Mouse (Mus musculus): ENCODE data around the gene Itsn1. TPM values are rescaled to one million over a fixed set of nuclear protein-coding genes. Genes with fewer than 3 reads are reported as not detected.

Gene Itsn1
- total RNA-seq, 2 experiments from 2014 or later, result 126 to 146 TPM

DNA sequence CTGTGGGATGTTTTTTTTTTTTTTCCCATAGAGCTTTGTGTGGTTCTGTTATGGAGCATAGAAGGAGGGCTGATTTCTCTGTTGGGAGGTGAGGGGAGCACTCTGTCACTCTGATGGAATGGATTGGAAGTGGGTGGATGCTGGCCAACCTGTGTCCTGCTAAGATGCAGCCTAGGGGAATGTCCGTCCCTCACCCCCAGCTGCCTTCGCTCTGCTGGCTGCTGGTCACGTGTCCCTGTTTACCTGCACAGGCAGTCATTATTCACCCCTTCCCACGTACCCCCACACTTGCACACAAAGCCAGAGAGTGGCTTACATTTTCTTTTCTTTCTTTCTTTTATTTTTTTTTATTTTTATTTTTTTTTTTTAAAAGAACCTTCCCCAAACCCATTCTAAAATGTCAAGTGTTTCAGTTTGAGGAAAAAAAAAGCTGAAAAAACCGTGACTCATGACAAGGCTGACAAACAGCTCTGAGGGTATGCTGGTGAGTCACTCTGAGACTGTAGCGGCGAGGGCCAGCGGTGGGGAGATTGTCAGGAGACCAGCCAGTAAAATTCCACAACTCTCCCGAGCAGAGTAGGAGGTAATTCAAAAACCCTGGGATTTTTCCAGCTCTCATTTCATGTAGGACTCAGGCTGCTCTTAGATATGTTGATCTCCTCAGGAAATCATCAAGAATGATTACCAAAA is 233.3 kb downstream of the Itsn1 start:
- peak; percentile 76 for DNase-seq (ENCODE audit: low spot score in 2 of 2)
- intact Hi-C loops (cut with DNase I), result loop anchor here (10.0 kb wide), 1 partner anchor 92 kb away; the partner anchor contains the start of genes Gm49711, Mrps6 and Slc5a3

DNA sequence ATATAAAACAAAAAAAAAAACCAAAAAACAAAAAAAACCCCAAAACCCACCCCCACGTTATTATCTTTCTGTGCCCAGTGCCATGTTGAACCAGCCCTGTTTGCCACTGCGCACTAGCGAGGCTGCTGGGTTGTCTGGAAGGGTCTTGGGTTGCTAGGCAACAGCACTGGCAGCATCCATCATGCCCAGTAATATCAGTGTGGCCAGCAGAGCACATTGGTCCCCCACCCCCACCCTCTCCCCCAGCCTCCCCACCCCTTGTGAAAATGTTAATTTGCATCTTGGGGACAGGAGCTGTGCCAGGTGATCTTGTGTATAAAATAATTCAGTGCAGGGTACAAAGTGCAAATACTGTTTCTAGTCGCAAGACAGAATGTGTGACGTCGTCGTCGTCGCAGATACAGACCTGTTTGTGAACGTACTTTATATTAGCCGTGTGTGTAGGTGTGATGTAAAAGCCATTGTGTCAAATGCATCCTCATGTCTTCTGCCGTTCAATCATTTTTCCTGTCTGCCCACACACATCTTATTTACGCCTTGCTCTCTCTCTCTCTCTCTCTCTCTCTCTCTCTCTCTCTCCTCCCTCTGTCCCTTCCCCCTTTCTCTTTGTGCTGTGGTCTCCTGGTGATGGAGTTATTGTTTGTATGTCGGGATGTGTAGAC is 233.9 kb downstream of the Itsn1 start:
- DNase-seq (ENCODE audit: low spot score in 2 of 2), result peak in 1 of 2 experiments; percentile 40
- intact Hi-C loops (cut with DNase I), result loop anchor here (10.0 kb wide), 1 partner anchor 92 kb away; the partner anchor contains the start of genes Gm49711, Mrps6 and Slc5a3

DNA sequence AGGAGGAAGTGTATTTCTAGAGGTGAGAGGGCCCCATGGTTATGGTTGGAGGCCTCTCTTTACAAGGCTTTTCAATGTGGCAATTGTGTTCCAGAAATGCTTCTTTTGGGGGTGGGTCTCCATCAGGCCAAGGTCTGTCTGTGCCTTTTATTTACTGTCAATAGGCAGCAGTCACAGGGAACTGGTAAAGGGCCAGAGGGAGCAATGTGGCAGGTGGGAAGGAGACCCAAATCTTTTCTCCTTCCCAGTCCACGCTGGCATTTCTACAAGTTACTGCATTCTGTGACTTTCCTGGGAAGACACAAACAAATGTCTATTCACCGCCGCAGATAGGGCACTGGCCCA is 234.4 kb downstream of the Itsn1 start:
- no peak for DNase-seq (ENCODE audit: low spot score in 2 of 2)
- intact Hi-C loops (cut with DNase I), result loop anchor here (10.0 kb wide), 1 partner anchor 91 kb away; the partner anchor contains the start of genes Gm49711, Mrps6 and Slc5a3

DNA sequence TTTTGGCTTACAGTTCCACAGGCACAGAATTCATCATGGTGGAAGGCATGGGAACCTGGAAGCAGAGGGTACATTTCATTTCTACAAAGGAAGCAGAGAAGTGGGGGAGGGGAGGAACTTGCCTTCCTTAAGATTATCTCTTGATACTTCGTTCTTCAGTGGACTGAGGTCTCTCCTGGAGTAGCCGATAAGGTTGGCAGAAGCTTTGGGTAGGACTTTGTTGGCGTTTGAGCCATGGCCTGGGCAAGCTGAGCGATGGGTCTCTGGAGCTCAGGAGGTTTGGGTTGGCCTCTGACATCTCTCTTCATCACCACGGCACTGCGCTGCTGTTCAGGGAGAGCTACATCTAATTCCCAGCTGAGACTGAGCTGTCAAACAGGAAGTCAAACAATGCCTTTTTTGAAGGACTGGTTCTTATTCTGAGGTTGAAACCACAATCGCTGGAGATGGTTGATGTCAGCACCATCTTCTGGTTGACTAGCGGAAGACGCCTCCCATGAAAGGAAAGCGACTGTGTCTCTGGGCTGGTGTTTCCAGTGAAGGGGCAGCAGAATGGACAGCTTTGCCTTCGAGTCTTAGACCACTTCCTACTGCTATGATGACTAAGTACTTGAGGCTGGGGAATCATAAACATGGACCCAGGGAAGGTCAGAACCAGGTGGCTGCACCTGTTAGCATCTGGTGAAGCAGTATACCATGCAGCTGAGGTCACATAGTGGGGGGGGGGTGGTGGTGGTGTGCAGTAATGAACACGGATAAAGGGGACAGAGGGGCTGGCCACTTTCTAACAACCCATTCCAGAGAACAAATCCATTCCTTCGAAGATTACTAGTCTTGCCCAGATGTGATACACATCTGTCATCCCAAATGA is 235.5 kb downstream of the Itsn1 start:
- DNase-seq (ENCODE audit: low spot score in 2 of 2), result no peak
- intact Hi-C loops (cut with DNase I), result loop anchor here (10.0 kb wide), 1 partner anchor 90 kb away; the partner anchor contains the start of genes Gm49711, Mrps6 and Slc5a3

DNA sequence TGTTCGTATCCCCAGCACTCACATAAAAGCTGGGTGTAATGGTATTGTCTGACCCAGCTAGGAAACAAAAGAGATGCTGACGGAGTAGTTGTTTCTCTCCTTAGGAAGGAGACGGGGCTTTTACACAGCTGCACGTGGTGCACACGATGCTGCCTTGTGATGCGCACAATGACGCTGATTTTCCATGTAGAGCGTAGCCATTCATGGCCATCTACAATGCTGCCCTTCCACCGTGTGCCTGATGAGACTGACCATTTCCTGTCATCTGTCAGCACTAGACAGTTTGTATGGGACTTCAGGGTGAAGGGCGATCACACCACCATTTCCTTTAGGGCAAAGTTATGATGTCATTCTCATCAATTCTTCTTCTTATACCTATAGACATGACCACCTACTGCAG is 239.6 kb downstream of the Itsn1 start:
- DNase-seq (ENCODE audit: low spot score in 2 of 2), result no peak
- intact Hi-C loops (cut with DNase I), result loop anchor here (10.0 kb wide), 1 partner anchor 86 kb away; the partner anchor contains the start of genes Gm49711, Mrps6 and Slc5a3

DNA sequence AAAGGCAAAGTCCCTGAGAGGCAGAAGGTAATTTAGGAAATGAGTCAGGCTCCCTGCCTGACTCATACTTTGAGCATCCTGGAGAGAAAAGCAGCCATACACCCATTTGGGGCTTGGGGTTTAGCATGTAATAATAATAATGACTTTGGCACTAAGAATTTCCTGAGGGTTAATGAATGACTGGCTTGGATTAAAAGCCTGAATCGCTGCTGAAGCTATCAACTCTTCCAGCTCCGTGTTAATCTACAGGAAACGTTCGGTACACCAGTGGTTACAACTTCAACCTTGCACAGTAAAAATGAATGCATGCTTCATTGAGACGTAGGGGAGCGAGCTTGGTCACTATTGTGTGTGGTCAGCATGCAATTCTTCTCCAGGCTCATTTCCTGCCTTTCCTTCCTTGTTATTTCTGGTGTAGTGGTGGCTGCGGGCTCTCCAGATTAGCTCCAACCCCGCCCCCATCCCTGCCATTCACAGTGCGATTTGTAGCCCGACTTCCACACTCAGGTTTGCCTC is 240.5 kb downstream of the Itsn1 start:
- intact Hi-C loops (cut with DNase I), result loop anchor here (10.0 kb wide), 1 partner anchor 85 kb away; the partner anchor contains the start of genes Gm49711, Mrps6 and Slc5a3
- DNase-seq (ENCODE audit: low spot score in 2 of 2), result no peak

Small RNAs within 50 kb of the gene (microRNA-seq; reads per million reads assigned to microRNA genes)
- not detected for gene Gm27773

Other genes with a start within 250 kb of the Itsn1 start
- 10 to 100 TPM; 54.3 to 54.5 TPM for gene Ifnar1, start 244.0 kb upstream of the Itsn1 start, total RNA-seq (2021)
- 10 to 100 TPM; 33.6 to 39.8 TPM for gene Ifngr2, start 182.2 kb upstream of the Itsn1 start, total RNA-seq (2021)
- 10 to 100 TPM; 90.7 to 92.5 TPM for gene Tmem50b, start 131.5 kb upstream of the Itsn1 start, total RNA-seq (2021)
- gene Dnajc28, start 110.3 kb upstream of the Itsn1 start, total RNA-seq (2021), result 10 to 100 TPM in 1 of 2 experiments, 1 to 10 TPM in 1; 5.8 to 10.4 TPM
- gene Gart, start 82.3 kb upstream of the Itsn1 start, total RNA-seq (2021), result 10 to 100 TPM; 50.0 to 50.8 TPM
- gene Son, start 81.8 kb upstream of the Itsn1 start, total RNA-seq (2021), result 100 to 1,000 TPM; 177 to 236 TPM
- 10 to 100 TPM; 23.3 to 26.3 TPM for gene Donson, start 40.5 kb upstream of the Itsn1 start, total RNA-seq (2021)
- 100 to 1,000 TPM in 1 of 2 experiments, 10 to 100 TPM in 1; 95.0 to 105 TPM for gene Cryzl1, start 306 bp upstream of the Itsn1 start, total RNA-seq (2021)

Data from left cerebral cortex, postnatal 36 days (tissue).